Comparison of ENCODE assay signal across 8 mouse cellular contexts in the genomic region with DNA sequence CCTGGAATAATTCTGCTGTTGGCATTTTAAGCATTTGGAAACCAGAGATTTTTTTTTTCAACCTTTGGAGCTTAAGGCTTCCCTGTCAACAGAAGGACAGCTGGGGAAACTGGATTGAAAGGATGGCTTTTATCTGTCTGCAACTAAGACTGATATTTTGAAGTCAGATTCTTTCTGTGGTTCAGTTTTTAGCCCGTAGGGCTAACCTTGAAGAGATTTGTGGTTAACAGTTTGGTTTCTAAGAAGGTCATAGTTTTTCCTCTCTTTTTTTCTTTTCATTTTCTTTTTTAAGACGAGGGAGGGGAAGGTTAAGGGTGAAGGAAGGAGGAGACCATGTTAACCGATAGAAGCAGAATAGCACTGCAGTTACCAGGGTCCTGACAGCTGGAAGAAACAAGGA. TPM values are rescaled to one million over a fixed set of nuclear protein-coding genes. Genes with fewer than 3 reads are reported as not detected.
DNase-seq lines count a peak whose midpoint lies in the region; ATAC-seq lines count a peak whose summit lies in the region.

No protein-coding gene starts in this region.

- H3K4me1 ChIP-seq in kidney, embryonic 16.5 days (ENCODE audit: insufficient read depth, low read length), result peaks cover 42% of the 10 kb centered on the region
- peaks cover 28% of the 10 kb centered on the region for H3K4me1 ChIP-seq in hindbrain, embryonic 16.5 days (ENCODE audit: control insufficient read depth, insufficient read depth, low read depth, low read length)
- peaks cover 36% of the 10 kb centered on the region for H3K4me1 ChIP-seq in midbrain, embryonic 16.5 days (ENCODE audit: control insufficient read depth, insufficient read depth, low read length)

- peak overlapping the region; percentile 95; the same call in 1 of the 2 replicates for H3K27ac ChIP-seq in kidney, embryonic 16.5 days (ENCODE audit: low read length)
- H3K27ac ChIP-seq in hindbrain, embryonic 16.5 days (ENCODE audit: low read depth, low read length), result no peak overlapping the region; the same call in 1 of the 2 replicates
- H3K27ac ChIP-seq in midbrain, embryonic 16.5 days (ENCODE audit: low read length), result peak overlapping the region; percentile 94

- intact Hi-C loops in left cerebral cortex, postnatal 25 days (cut with DNase I), result loop anchor here (5.0 to 10.0 kb wide), 2 partner anchors 51 to 1393 kb away; a partner anchor contains a TSS

- DNase-seq in kidney, adult 8-10 months, result no peak
- DNase-seq in brain, adult 2 months (ENCODE audit: low read depth, low spot score), result peak; percentile 24
- no peak for DNase-seq in right cerebral cortex, postnatal 25 days
- DNase-seq in thymus, postnatal 36 days, result no peak
- DNase-seq in left cerebral cortex, postnatal 25 days (ENCODE audit: low spot score in 2 of 2), result no peak

- H3K9me3 ChIP-seq in kidney, embryonic 16.5 days (ENCODE audit: low read length), result no peaks in the 10 kb centered on the region
- H3K9me3 ChIP-seq in hindbrain, embryonic 16.5 days (ENCODE audit: control insufficient read depth, low read length), result no peaks in the 10 kb centered on the region
- H3K9me3 ChIP-seq in midbrain, embryonic 16.5 days (replicated peaks; ENCODE audit: control insufficient read depth, low read length, poor library complexity, severe bottlenecking), result no peaks in the 10 kb centered on the region

- peak overlapping the region; percentile 94 for H3K4me2 ChIP-seq in kidney, embryonic 16.5 days (replicated peaks; ENCODE audit: low read depth, low read length)
- peak overlapping the region; percentile 90 for H3K4me2 ChIP-seq in hindbrain, embryonic 16.5 days (ENCODE audit: low read length)
- H3K4me2 ChIP-seq in midbrain, embryonic 16.5 days (ENCODE audit: low read length), result peak overlapping the region; percentile 91

- no peaks in the 10 kb centered on the region for H3K36me3 ChIP-seq in kidney, embryonic 16.5 days (ENCODE audit: insufficient read depth, low read length)
- no peaks in the 10 kb centered on the region for H3K36me3 ChIP-seq in hindbrain, embryonic 16.5 days (ENCODE audit: control insufficient read depth, insufficient read depth, low read length)
- no peaks in the 10 kb centered on the region for H3K36me3 ChIP-seq in midbrain, embryonic 16.5 days (ENCODE audit: control insufficient read depth, insufficient read depth, low read length)

- no peak for ATAC-seq in kidney, embryonic 16.5 days (ENCODE audit: low FRiP score, low TSS enrichment)
- ATAC-seq in hindbrain, embryonic 16.5 days, result no peak
- ATAC-seq in midbrain, embryonic 16.5 days, result no peak

- peak overlapping the region; percentile 94 for H3K9ac ChIP-seq in kidney, embryonic 16.5 days (replicated peaks; ENCODE audit: low read length)
- H3K9ac ChIP-seq in hindbrain, embryonic 16.5 days (ENCODE audit: low read depth, low read length), result peak overlapping the region; percentile 90
- H3K9ac ChIP-seq in midbrain, embryonic 16.5 days (ENCODE audit: low read depth, low read length), result peak overlapping the region; percentile 93

- H3K27me3 ChIP-seq in kidney, embryonic 16.5 days (ENCODE audit: insufficient read depth, low read length), result no peaks in the 10 kb centered on the region
- H3K27me3 ChIP-seq in hindbrain, embryonic 16.5 days (replicated peaks; ENCODE audit: control insufficient read depth, insufficient read depth, low read length), result no peaks in the 10 kb centered on the region
- no peaks in the 10 kb centered on the region for H3K27me3 ChIP-seq in midbrain, embryonic 16.5 days (ENCODE audit: control insufficient read depth, insufficient read depth, low read depth, low read length)

- peak overlapping the region; percentile 84 for H3K4me3 ChIP-seq in kidney, embryonic 16.5 days (ENCODE audit: low read length)
- H3K4me3 ChIP-seq in hindbrain, embryonic 16.5 days (ENCODE audit: low read length), result peak overlapping the region; percentile 78
- peak overlapping the region; percentile 88 for H3K4me3 ChIP-seq in midbrain, embryonic 16.5 days (ENCODE audit: low read depth, low read length)

- WGBS in kidney, embryonic 16.5 days, result 1% methylated on average over 3 of the region's 3 CpGs
- WGBS in hindbrain, embryonic 16.5 days, result 2% methylated on average over 3 of the region's 3 CpGs
- WGBS in midbrain, embryonic 16.5 days, result under 1% methylated on average over 3 of the region's 3 CpGs

RNA-seq across cellular contexts. Expression of a gene that starts 0.9 kb away (rescaled TPM):
- 17.3 and 18.1 TPM in 2 replicates for polyA plus RNA-seq in kidney, embryonic 16.5 days (2015; fragmentation: Nextera tagmentation; extraction: Ambion mirVana)
- polyA plus RNA-seq in hindbrain, embryonic 16.5 days (2015; fragmentation: Nextera tagmentation; extraction: Ambion mirVana), result 20.9 and 23.3 TPM in 2 replicates
- polyA plus RNA-seq in midbrain, embryonic 16.5 days (2015; fragmentation: Nextera tagmentation; extraction: Ambion mirVana), result 26.2 and 26.5 TPM in 2 replicates
- 10 to 100 TPM; 54.1 to 55.0 TPM for total RNA-seq in left cerebral cortex, postnatal 25 days (2021)
